ENCODE assay signal across 8 mouse cellular contexts in the genomic region with DNA sequence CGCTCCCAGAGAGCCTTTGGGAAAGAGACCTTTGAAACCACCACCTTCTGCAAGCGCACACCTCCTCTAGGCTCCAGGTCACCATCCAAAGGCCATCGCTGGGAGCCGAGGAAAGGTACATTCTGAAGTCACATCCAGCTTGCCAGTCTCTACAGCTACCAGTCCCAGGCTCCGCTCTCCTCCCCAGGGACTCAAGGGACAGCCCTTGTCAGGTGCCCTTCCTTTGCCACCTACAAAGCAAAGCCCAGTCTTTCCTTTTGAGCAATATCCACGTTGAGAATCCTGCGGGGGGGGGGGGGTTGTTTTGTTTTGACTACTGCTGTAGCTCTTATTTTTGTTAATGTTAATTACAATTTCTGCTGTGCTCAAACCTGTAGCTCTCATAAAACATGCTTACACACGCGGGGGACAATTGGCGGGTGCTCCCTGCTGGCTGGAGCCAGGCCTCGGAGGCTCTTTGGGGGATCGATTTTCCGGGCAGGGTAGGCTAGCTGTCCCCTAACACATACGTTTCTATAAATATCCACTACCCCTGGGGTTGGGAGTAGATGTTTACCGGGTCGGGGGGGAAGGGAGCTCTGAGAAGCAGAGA. TPM values are rescaled to one million over a fixed set of nuclear protein-coding genes. Genes with fewer than 3 reads are reported as not detected.
DNase-seq lines count a peak whose midpoint lies in the region; TF ChIP-seq lines count a peak whose summit lies in the region.

No protein-coding gene starts in this region.

- intact Hi-C loops in gastrocnemius, postnatal 14 days (cut with DNase I; ENCODE audit: low total_unique reads) = loop anchor here (5.0 kb wide), 1 partner anchor 275 kb away; no protein-coding TSS in a partner anchor

- WGBS in lung, adult 2 months = 12% methylated on average over 16 of the region's 16 CpGs
- WGBS in bone marrow, adult 2 months = 17% methylated on average over 16 of the region's 16 CpGs

- peak overlapping the region; percentile 88 for H3K4me3 ChIP-seq in lung, adult 2 months (replicated peaks; ENCODE audit: extremely low read depth, low read depth, low read length)
- peak overlapping the region; percentile 71 for H3K4me3 ChIP-seq in bone marrow, adult 2 months (replicated peaks; ENCODE audit: control insufficient read depth, low read depth, low read length)

- no peak for TF ChIP-seq CTCF in lung, adult 2 months (IDR thresholded peaks at IDR 0.05; ENCODE audit: insufficient read depth, low read length)
- TF ChIP-seq CTCF in bone marrow, adult 2 months (IDR thresholded peaks at IDR 0.05; ENCODE audit: control insufficient read depth, insufficient read depth, low read length) = no peak

- no peak for DNase-seq in lung, adult 2 months
- no peak for DNase-seq in lung, postnatal 36 days
- peak; percentile 25 for DNase-seq in gastrocnemius, postnatal 14 days
- DNase-seq in kidney, postnatal 10 days = peak; percentile 46
- peak; percentile 46 for DNase-seq in naive thymus-derived CD4-positive, alpha-beta T cell, adult 2 months (ENCODE audit: low read depth)
- no peak for DNase-seq in right cerebral cortex, postnatal 14 days
- no peak for DNase-seq in frontal cortex, adult 2 months (ENCODE audit: extremely low spot score in 1 of 2, low spot score in 1 of 2)

- 0 out of 2 replicates have a peak, but pooled peaks have one; percentile 9 for TF ChIP-seq POLR2A in lung, adult 2 months (IDR thresholded peaks at IDR 0.05; ENCODE audit: borderline replicate concordance, extremely low read depth, low read depth, low read length)
- no peak for TF ChIP-seq POLR2A in bone marrow, adult 2 months (IDR thresholded peaks at IDR 0.05; ENCODE audit: borderline replicate concordance, control insufficient read depth, low read depth, low read length)

- H3K4me1 ChIP-seq in lung, adult 2 months (ENCODE audit: control insufficient read depth, insufficient read depth, low read length) = peaks cover 18% of the 10 kb centered on the region
- H3K4me1 ChIP-seq in bone marrow, adult 2 months (ENCODE audit: control insufficient read depth, insufficient read depth, low read length) = peaks cover 1% of the 10 kb centered on the region; the same call in 1 of the 2 replicates

- H3K27ac ChIP-seq in bone marrow, adult 2 months (ENCODE audit: control insufficient read depth, insufficient read depth, low read depth, low read length, poor library complexity) = peak overlapping the region; percentile 93

RNA-seq across cellular contexts. Expression of a gene that starts 2.6 kb away (rescaled TPM):
- polyA plus RNA-seq in lung, adult 2 months (2012; rRNA removed) = 16.6 and 25.8 TPM in 2 replicates
- 4.7 and 5.4 TPM in 2 replicates for polyA plus RNA-seq in bone marrow, adult 2 months (2011; ENCODE audit: insufficient read depth, insufficient read length, low replicate concordance, missing spikeins)
- 10 to 100 TPM; 44.3 to 74.0 TPM for total RNA-seq in gastrocnemius, postnatal 14 days (2021)
- polyA plus RNA-seq in frontal cortex, adult 2 months (2012; rRNA removed) = 22.5 and 24.6 TPM in 2 replicates

Comparison
In these comparisons a context has a peak if more than half of its experiments do, and no peak if none do; other contexts are left out.
1. DNase-seq: peak in gastrocnemius, postnatal 14 days (single experiment), kidney, postnatal 10 days (single experiment) and naive thymus-derived CD4-positive, alpha-beta T cell, adult 2 months (single experiment); none in lung, adult 2 months (single experiment), lung, postnatal 36 days (single experiment), right cerebral cortex, postnatal 14 days (single experiment) and frontal cortex, adult 2 months (0 of 2).